Mouse (Mus musculus) layer of hippocampus, adult 11-12 months (tissue): Measurements from ENCODE around the gene Baz2b.

ENCODE experiments used
- DNase-seq: peaks from one replicate; pipeline ENCODE4 v3.0.0; 2022; ENCODE audit warnings: low spot score

Baz2b gene

DNA sequence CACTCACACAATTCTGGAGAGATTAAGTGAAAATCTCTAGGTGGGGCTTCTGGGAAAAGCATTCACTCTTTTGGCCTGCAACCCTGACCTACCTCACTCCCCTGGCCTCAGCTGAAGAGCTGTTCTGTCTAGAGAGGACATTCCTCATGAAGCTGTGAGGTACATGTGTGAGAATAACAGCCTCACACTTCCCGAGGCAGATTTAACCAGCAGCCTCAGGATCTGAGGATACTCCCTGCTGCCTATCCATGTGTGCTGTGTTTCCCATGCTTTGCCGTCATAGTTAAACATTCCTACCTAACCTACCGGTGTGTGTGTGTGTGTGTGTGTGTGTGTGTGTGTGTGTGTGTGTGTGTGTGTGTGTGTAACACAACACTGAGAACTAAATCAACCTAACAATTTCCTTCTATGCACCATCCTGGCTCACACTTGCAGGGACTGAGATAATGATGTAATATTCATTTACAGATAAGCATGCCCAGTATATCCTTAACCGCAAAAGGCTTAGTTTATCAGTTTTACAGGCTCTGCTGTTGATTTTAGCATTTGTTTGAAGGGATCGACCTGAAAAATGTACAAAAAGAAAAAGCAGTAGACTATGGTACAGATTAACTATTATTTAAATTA, 206.5 kb downstream of the Baz2b start:
- DNase-seq: no peak

- DNase-seq: no peak
These were observed 209.4 kb downstream of the Baz2b start for GRCm38 (mm10) chr2:60000268-60000667.

DNA sequence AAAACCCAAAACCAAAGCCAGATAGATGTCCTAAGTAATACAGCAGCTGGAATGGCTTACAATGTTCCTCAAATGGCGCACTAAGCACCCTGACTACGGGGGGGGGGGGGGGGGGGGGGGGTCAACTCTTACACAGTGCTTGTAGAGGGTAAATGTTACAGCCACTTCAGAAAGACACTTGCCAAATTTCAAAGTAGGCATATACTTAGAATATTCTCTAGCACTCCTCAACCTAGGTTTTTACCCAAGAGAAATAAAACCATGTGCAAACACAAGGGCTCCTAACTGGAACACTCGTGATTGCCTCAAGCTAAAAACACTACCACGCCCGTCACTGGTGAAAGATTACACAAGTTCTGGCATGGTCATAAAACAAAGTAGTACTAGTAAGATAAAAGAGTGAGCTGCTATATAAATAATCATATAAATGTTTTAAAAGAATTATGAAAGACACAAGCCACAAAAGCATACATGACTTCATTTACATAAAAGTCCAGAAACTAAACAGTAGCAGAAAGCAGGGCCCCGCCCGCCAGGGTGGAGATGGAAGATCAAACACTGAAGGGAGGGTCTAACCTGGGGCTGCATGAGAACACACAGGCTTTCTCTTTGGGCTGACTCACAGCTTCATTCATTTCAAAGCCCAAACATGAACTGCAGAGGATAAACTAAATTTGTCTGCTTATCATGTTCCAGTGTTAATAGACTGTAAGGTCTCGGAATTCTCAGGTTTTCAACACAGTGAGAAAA, 212.0 kb downstream of the Baz2b start:
- no peak for DNase-seq

- no peak for DNase-seq
These were observed 212.7 kb downstream of the Baz2b start for GRCm38 (mm10) chr2:59996911-59997310.

DNA sequence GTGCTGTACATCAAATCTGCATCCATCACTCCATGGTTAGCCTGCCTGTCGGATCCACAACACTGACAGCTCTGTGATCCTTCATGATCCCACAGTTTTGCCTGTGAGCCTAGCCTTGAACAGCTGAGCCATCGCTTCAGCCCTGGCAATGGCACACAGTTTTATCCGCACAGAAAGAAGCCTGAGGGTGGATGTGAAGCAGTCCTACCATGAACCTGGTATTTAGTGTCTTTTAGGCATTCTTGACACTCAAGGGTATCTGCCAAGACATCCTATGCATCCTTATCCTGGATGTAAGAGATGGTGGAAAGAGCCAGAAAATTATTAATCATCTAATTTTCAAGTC, 216.5 kb downstream of the Baz2b start:
- no peak for DNase-seq

DNA sequence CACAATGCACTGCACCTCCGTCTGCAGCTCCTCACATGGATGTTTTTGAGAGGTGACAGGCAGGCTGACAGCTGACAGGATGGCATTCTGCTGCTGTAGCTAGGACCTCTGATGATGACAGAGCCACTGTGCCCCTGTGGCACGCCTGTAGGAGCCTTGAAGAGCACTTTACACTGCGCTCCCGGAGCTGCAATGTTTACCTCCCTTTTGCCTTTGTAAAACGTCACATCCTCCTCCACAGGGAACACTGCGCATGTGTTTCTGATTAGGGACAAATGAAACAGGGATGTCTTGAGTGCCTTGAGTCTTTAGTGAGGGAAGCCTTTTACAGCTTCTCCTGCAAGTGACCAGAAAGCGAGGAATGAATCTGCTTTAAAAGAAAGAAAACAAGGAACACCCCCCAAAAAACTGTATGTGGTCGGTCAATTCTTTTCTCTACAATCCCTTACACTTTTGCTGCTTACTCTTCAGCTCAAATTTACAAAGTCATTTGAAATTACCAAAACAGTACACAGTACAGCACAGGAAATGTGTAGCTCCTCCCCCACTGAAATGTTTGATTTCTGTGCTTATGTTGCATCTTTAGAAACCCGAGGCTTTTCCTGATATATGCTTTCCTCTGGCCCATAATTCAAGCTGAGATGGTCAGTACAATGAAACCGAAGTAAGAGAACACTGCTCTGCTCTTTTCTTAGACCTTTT, 217.0 kb downstream of the Baz2b start:
- no peak for DNase-seq

GRCm38 (mm10) chr2:59991775-59992174, 217.9 kb downstream of the Baz2b start:
- DNase-seq: no peak

DNA sequence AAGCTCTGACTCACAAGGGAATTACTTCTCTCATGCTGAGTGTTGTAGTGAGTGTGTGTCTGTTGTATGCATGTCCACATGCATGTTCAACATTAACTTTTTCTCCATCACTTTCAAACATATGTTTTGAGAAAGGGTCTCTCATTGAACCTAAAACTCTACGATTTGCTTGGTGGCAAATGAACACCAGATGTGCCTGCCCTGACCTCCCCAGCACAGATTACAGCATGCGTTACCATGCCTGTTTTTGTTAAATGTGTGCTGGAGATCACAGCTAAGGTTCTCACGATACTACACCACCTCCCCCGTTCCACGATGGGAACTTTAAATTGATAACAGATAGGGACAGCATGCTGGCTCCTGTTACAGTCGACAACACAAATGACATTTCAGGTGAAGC, 222.1 kb downstream of the Baz2b start:
- no peak for DNase-seq

GRCm38 (mm10) chr2:59979488-59980220, 230.0 kb downstream of the Baz2b start:
- no peak for DNase-seq

DNA sequence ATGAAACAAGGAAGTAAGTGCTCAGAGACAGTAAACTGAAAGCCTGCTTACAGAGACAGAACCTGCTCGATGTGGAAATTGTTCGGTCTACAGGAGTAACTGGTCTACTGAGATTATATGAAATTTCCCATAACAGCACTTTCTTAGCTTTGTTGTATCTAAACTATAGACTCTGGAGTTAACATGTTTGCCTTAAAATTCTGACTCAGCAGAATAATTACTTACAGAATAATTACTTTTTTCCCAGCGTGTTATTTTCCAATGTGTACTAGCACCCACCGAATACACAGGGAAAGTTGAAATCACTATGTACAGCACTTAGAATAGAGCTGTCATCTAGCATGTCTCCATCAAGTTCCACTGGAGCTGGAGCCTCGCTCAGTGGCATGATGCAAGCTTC, 233.0 kb downstream of the Baz2b start:
- DNase-seq: no peak

DNA sequence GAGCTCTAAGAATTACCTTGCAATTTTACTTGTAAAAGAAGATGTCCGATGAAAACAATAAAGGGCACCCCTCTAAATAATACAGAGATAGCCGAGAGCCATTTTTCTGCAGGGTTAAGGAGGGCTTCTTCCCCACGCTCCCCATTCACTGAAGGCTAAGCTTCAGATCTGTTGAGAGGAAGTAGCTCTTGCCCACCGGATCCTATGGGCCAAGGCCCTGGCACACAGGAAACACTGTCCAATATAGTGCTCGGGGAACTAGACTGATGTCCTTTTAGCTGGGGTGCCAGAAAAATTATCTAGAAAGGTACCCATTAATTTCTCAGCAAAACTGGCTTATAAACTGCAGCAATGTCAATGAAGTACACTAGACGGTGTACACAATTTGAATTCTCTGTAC, 233.9 kb downstream of the Baz2b start:
- no peak for DNase-seq

- no peak for DNase-seq
These were observed 235.7 kb downstream of the Baz2b start for GRCm38 (mm10) chr2:59973962-59974361.

DNA sequence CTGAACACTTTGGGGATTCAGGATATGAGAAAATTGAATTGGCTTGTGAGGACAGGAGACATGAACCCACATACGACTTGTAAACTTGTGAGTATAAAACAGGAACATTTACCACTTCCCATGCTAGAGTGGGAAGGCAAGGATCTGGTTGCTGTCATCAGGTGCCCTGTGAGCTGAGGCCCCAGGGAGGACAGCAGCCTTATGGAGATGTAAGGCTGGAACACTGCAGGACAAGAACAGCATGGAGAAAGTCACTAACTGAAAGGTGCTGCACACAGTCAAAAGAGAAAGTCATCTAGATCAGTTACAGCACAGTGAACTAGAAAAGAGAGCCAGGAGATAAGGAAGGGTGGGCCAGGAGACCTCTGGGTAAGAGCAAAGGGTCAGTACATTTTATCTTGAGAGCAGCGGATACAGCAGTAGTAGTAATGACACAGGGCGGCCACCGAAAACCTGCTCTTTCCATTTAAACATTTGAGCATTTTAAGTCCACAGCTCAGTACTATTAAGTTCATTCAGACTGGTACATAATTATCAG, 236.5 kb downstream of the Baz2b start:
- DNase-seq: no peak

- no peak for DNase-seq
These were observed 239.1 kb downstream of the Baz2b start for GRCm38 (mm10) chr2:59970511-59970910.

- DNase-seq: no peak
These were observed 240.5 kb downstream of the Baz2b start for GRCm38 (mm10) chr2:59969099-59969498.

DNA sequence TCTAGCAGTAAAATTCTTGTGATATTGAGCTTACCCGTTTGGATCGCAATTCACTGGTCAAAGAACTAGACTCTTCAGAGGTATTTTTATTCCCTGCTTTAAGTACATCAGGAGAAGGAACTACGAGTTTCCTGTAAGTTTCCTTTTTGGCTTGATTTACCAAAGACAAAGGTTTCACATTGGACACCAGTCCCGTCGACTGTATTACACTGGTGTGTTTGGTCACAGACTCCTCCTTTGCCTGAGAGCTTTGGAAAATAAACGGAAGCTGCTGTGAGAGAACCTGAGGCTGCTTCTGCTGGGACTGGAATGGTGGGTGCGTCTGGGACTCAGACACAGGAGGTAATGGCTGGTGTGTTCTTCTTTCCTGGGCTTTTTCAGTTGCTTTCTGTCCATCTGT, 241.0 kb downstream of the Baz2b start:
- DNase-seq: no peak

DNA sequence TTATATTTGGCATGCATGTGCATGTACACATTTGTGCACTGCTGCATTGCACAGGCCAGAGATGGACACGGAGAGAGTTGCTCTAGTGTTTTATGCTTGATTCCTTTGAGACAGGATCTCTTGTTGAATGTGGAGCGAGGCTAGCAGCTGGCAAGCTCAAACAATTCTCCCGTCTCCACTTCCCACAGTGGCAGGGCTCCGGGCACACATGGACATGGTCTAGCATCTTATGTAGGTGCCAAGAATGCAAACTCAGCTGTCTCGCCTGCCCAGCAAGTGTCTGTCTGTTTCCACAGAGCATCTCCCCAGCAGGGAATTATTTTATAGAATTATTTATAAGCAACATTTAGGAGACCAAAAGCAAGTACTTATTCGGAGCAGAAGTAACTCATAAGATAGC, 243.2 kb downstream of the Baz2b start:
- no peak for DNase-seq

DNA sequence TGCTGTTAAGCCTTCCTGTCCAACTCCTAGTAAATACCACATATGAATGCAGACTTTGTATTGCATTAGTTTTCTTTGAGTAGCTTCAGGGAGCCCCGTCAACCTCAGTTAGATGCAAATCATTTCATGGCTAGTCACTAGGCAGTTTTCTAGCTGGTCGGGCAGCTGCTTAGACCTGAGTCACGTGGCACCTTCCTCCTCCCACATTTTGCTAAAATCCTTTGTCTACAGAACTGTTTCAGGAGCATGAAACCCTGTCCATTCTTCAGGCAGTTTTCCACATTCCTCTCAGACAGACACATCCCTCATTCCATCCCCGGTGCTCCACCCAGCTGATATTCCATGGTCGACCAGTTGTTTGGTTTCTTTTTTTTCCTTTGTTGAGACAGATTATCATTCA, 246.6 kb downstream of the Baz2b start:
- DNase-seq: no peak

DNA sequence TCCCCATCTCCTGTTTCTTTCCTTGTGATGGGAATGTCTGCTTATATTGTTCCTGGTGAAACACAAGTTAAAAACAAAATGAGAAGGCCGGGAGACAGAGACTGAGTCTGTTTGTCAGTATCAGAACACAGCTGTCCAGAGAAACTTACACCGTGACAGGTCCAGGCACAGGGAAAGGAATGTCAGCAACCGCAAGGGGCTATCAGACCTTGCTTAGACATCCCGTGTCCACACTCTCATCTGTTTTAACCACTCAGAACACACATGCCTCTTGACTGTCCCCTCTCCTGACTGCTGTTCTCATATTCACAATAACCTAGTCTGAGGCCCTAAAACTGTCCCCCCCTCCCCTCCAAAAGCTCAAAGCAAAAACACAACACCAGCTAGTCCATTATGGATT, 247.1 kb downstream of the Baz2b start:
- no peak for DNase-seq

DNA sequence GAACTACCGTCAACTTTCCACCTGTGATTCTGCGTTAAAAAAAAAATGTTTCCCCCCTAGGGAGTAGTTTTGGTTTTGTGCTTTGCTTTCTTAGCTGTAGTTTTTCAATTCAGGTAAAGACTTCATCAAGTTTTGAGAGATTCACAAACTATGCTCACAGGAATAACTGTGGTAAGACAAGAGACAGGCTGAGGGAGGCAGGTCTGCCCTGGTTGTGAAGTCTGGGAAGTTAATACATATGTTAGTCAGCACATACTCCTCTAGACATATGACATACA, 249.2 kb downstream of the Baz2b start:
- no peak for DNase-seq

DNA sequence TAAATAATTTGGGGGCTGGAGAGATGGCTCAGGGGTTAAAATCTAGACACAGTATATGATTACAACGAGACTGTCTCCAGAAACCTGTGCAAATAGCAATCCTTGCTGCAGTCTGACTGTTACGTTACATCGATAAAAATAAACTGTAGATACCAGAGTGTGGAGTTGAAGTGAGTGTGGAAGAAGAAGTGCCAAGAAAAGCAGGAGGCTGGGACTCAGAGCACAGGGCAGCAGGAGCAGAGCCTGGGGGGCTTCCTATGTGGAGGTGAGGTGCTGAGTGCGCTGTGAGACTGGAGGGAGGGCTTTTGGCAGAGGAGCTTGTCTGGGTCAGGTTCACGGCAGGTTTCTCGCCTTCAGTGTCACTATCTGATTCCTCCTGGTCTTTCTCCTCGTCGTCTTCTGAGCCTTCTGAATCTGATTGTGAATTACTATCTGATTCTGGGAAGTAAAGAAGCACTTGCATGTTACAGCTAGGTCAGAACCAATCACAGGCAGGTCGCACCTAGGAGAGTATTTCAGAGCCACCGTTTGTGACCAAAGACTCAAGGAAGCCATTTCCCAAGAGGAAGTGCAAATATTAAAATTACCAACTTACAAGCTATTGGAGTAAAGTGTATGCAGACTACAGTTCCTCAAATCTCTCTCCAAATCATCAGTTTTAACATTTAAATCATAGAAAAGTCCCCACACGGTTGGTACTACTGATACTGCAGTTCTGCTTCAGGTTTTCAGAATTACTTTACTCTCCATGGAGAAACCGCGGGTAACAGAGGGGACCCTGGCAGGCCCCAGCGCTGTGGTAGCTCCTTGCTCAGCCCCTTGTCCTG, 249.8 kb downstream of the Baz2b start:
- DNase-seq: no peak

DNA sequence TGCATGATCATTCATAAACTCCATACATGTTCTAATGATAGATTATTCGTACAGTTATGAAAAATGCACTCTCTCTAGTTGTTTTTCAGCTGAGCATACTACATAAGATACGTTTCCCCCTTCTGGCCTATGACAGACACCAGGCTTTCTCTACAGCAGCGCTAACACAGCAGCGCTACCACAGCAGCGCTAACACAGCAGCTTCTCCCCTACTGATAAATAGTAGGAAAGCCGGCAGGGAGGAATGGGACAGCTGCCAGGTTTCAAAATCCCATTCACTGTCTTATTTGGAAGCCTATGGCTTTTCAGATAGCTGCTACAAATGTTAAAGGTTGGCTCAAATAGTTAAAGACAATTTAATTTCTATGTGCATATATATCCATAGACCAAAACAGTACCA, 251.1 kb downstream of the Baz2b start:
- DNase-seq: no peak
